Mouse (Mus musculus) gastrocnemius, postnatal 36 days (tissue): ENCODE measurements around the gene Clip4. TPM values are rescaled to one million over a fixed set of nuclear protein-coding genes. Genes with fewer than 3 reads are reported as not detected.
A peak's percentile ranks its signal among the peaks of the same experiment; 100 is the strongest.
"Not testable (repeated sequence)": the region's sequence is repeated elsewhere in the genome, so short reads cannot be mapped to it uniquely, and the experiment has no call there.

Experiments
- DNase-seq, 2 experiments: peaks; one replicate each; pipeline ENCODE4 v3.0.0; 2022
- intact Hi-C: fragments of 180-260 bp; cut with DNase I; formaldehyde crosslinking; loops from one replicate; pipeline ENCODE4 v1.15.1; 2025
- long read RNA-seq, 2 experiments: library from polyadenylated mRNA; stranded (forward); transcript quantifications; one replicate each; pipeline ENCODE4 v2.0.0; 2021
- total RNA-seq, 2 experiments: library from RNA; stranded (reverse); gene quantifications; 2 replicates each; pipeline ENCODE4 v1.2.3; 2021

Clip4 gene
- 100 to 1,000 TPM in 1 of 2 experiments, 10 to 100 TPM in 1; 92.3 to 128 TPM for total RNA-seq
- long read RNA-seq, experiment 1, partial matches to known transcripts, result 3 of 43 reads
- long read RNA-seq, experiment 1, other reads (novel, unspliced or antisense), result 40 of 43 reads
- long read RNA-seq, experiment 2, partial matches to known transcripts, result 26 of 44 reads
- long read RNA-seq, experiment 2, other reads (novel, unspliced or antisense), result 18 of 44 reads

GRCm38 (mm10) chr17:71768173-71768572 lies at the start of gene Clip4:
Gene Clip4, plus strand, starts transcription at chr17:71768473.
- intact Hi-C loops, result loop anchor here (10.0 kb wide), 1 partner anchor 213 kb away; the partner anchor contains the start of gene Spdya
- not testable (repeated sequence) for DNase-seq

GRCm38 (mm10) chr17:71720434-71720833 lies 47.8 kb upstream of the Clip4 start:
- intact Hi-C loops, result no loop called here
- DNase-seq, result no peak

- no peak for DNase-seq
- intact Hi-C loops, result no loop called here
These were observed 47.3 kb upstream of the Clip4 start for GRCm38 (mm10) chr17:71721019-71721418.

GRCm38 (mm10) chr17:71730655-71731054 lies 37.6 kb upstream of the Clip4 start:
- peak; percentile 46 to 68 for DNase-seq
- intact Hi-C loops, result no loop called here

- intact Hi-C loops, result no loop called here
- no peak for DNase-seq
These were observed 31.8 kb upstream of the Clip4 start for GRCm38 (mm10) chr17:71736442-71736841.

- intact Hi-C loops, result loop anchor here (5.0 kb wide), 1 partner anchor 130 kb away; no protein-coding TSS in a partner anchor
- DNase-seq, result no peak
These were observed 26.1 kb upstream of the Clip4 start for GRCm38 (mm10) chr17:71742156-71742555.

GRCm38 (mm10) chr17:71742935-71743334 lies 25.3 kb upstream of the Clip4 start:
- DNase-seq, result no peak
- intact Hi-C loops, result loop anchor here (5.0 kb wide), 1 partner anchor 129 kb away; no protein-coding TSS in a partner anchor

GRCm38 (mm10) chr17:71746114-71746513 lies 22.2 kb upstream of the Clip4 start:
- no peak for DNase-seq
- intact Hi-C loops, result no loop called here

GRCm38 (mm10) chr17:71747561-71747960 lies 20.7 kb upstream of the Clip4 start:
- intact Hi-C loops, result no loop called here
- no peak for DNase-seq

- intact Hi-C loops, result no loop called here
- no peak for DNase-seq
These were observed 18.6 kb upstream of the Clip4 start for GRCm38 (mm10) chr17:71749616-71750168.

GRCm38 (mm10) chr17:71752831-71753230 lies 15.4 kb upstream of the Clip4 start, which contains the start of gene Pcare:
Gene Pcare, minus strand, starts transcription at chr17:71752894.
- DNase-seq, result no peak
- intact Hi-C loops, result no loop called here

- no peak for DNase-seq
- intact Hi-C loops, result loop anchor here (10.0 kb wide), 1 partner anchor 206 kb away; the partner anchor contains the start of gene Spdya
These were observed 7.7 kb upstream of the Clip4 start for GRCm38 (mm10) chr17:71760536-71760935.

GRCm38 (mm10) chr17:71769564-71769963 lies 1.3 kb downstream of the Clip4 start:
- intact Hi-C loops, result loop anchor here (10.0 kb wide), 1 partner anchor 215 kb away; the partner anchor contains the start of gene Spdya
- DNase-seq, result no peak

- DNase-seq, result no peak
- intact Hi-C loops, result no loop called here
These were observed 2.4 kb downstream of the Clip4 start for GRCm38 (mm10) chr17:71770696-71771095.

GRCm38 (mm10) chr17:71774173-71774572 lies 5.9 kb downstream of the Clip4 start:
- DNase-seq, result no peak
- intact Hi-C loops, result no loop called here

- intact Hi-C loops, result no loop called here
- DNase-seq, result no peak
These were observed 7.0 kb downstream of the Clip4 start for GRCm38 (mm10) chr17:71775279-71775678.

GRCm38 (mm10) chr17:71778696-71779095 lies 10.4 kb downstream of the Clip4 start:
- no peak for DNase-seq
- intact Hi-C loops, result no loop called here

- intact Hi-C loops, result no loop called here
- no peak for DNase-seq
These were observed 12.2 kb downstream of the Clip4 start for GRCm38 (mm10) chr17:71780490-71780889.

GRCm38 (mm10) chr17:71780945-71781344 lies 12.7 kb downstream of the Clip4 start:
- no peak for DNase-seq
- intact Hi-C loops, result no loop called here

GRCm38 (mm10) chr17:71782242-71782698 lies 14.0 kb downstream of the Clip4 start:
- intact Hi-C loops, result no loop called here
- DNase-seq, result no peak

- intact Hi-C loops, result no loop called here
- DNase-seq, result peak in 1 of 2 experiments; percentile 24
These were observed 14.6 kb downstream of the Clip4 start for GRCm38 (mm10) chr17:71782699-71783365.
